Mouse (Mus musculus): ENCODE data around the gene Mier2.

Mier2 gene

GRCm38 (mm10) chr10:79495886-79496285, 59.1 kb downstream of the Mier2 start:
- ChIA-PET POLR2A (interaction anchor here in 1 of 4 experiments (0.6 to 1.5 kb wide), 2 partner anchors 11 to 175 kb away, joined by 4 read pairs; no protein-coding TSS in a partner anchor), CTCF (interaction anchor here in 2 of 4 experiments (0.6 to 0.7 kb wide), 2 partner anchors 671 to 1070 kb away, joined by 3 to 6 read pairs; partner anchors contain the start of gene Cstb (in 1 of the 2))
